Mouse (Mus musculus): ENCODE results near the gene Pde8a. TPM values are rescaled to one million over a fixed set of nuclear protein-coding genes. Genes with fewer than 3 reads are reported as not detected.

Gene Pde8a
- polyA plus RNA-seq, 1 experiment = 2.9 TPM

- H3K4me1 ChIP-seq = peaks cover 44% of the 10 kb centered on the region
- peaks cover 6% of the 10 kb centered on the region for H3K27me3 ChIP-seq (replicated peaks)
- TF ChIP-seq GATA1 (IDR thresholded peaks at IDR 0.05; ENCODE audit: borderline replicate concordance, low read length) (no peak), FLI1 (IDR thresholded peaks at IDR 0.05; ENCODE audit: low read length) (no peak)
- H3K9me3 ChIP-seq = no peaks in the 10 kb centered on the region
- H3K36me3 ChIP-seq (replicated peaks; ENCODE audit: low read length) = peaks cover 4% of the 10 kb centered on the region
- H3K4me3 ChIP-seq (replicated peaks) = no peak overlapping the region
Measured at GRCm38 (mm10) chr7:81301323-81301722, 87.9 kb downstream of the Pde8a start.

- no peaks in the 10 kb centered on the region for H3K9me3 ChIP-seq
- H3K4me3 ChIP-seq (replicated peaks) = no peak overlapping the region
- TF ChIP-seq GATA1 (IDR thresholded peaks at IDR 0.05; ENCODE audit: borderline replicate concordance, low read length) = no peak
- no peak for TF ChIP-seq FLI1 (IDR thresholded peaks at IDR 0.05; ENCODE audit: low read length)
- H3K27me3 ChIP-seq (replicated peaks) = peaks cover 6% of the 10 kb centered on the region
- peaks cover 63% of the 10 kb centered on the region for H3K4me1 ChIP-seq
- H3K36me3 ChIP-seq (replicated peaks; ENCODE audit: low read length) = peaks cover 4% of the 10 kb centered on the region
Measured at GRCm38 (mm10) chr7:81303682-81304081, 90.3 kb downstream of the Pde8a start.

- no peak for TF ChIP-seq FLI1 (IDR thresholded peaks at IDR 0.05; ENCODE audit: low read length)
- TF ChIP-seq GATA1 (IDR thresholded peaks at IDR 0.05; ENCODE audit: borderline replicate concordance, low read length) = no peak
- H3K27me3 ChIP-seq (replicated peaks) = peaks cover 6% of the 10 kb centered on the region
- no peaks in the 10 kb centered on the region for H3K9me3 ChIP-seq
- H3K4me1 ChIP-seq = peaks cover 67% of the 10 kb centered on the region
- H3K36me3 ChIP-seq (replicated peaks; ENCODE audit: low read length) = peaks cover 4% of the 10 kb centered on the region
- no peak overlapping the region for H3K4me3 ChIP-seq (replicated peaks)
Measured at GRCm38 (mm10) chr7:81304100-81304499, 90.7 kb downstream of the Pde8a start.

DNA sequence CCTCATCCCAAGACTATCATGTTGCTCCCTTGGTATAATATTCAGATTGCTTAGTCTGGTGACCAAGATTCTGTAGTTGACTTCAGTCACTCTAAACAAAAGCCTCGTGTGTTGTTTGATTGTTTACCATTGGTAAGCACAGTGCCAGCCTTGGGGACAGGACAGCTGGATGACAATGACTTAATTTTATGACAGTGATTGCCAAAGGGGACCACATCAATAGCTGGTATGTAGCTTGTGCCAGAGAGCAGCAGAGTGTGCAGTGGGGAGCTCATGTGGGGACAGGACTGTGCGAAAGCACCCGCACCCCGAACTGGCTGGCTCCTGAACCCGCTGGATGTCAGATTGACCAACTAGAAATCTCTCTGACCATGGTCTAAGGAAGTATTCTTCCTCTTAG, 91.3 kb downstream of the Pde8a start:
- TF ChIP-seq FLI1 (IDR thresholded peaks at IDR 0.05; ENCODE audit: low read length) (no peak), GATA1 (IDR thresholded peaks at IDR 0.05; ENCODE audit: borderline replicate concordance, low read length) (no peak)
- Histone ChIP-seq H3K27me3 (replicated peaks) (peaks cover 6% of the 10 kb centered on the region), H3K9me3 (no peaks in the 10 kb centered on the region), H3K36me3 (replicated peaks; ENCODE audit: low read length) (peaks cover 4% of the 10 kb centered on the region), H3K4me3 (replicated peaks) (no peak overlapping the region), H3K4me1 (peaks cover 73% of the 10 kb centered on the region)

- Histone ChIP-seq H3K4me3 (replicated peaks) (peak overlapping the region; percentile 17), H3K9me3 (peaks cover 6% of the 10 kb centered on the region; the same call in 1 of the 2 replicates), H3K27me3 (replicated peaks) (peaks cover 2% of the 10 kb centered on the region), H3K36me3 (replicated peaks; ENCODE audit: low read length) (peaks cover 11% of the 10 kb centered on the region), H3K4me1 (peaks cover 90% of the 10 kb centered on the region)
- TF ChIP-seq GATA1 (IDR thresholded peaks at IDR 0.05; ENCODE audit: borderline replicate concordance, low read length) = no peak
- TF ChIP-seq FLI1 (IDR thresholded peaks at IDR 0.05; ENCODE audit: low read length) = no peak
Measured at GRCm38 (mm10) chr7:81307735-81308134, 94.3 kb downstream of the Pde8a start.

DNA sequence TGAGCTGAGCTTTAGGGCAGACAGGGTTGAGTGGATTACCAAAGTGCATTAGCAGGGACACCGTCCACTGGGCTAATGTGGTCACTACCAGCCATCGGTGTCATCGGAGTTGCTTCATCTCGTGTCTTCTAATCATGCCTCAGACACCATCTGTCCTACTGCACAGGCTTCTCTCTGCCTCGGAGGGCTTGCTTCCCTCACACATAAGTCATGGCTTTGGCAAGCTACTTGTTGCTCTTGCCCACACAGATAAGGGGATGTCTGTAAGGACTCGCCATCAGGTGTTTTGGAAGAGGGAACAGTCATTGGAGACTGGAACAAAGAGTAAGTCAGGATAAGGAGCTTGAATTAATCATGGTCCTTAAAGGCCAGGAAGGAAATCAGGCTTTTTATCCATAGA, 95.9 kb downstream of the Pde8a start:
- Histone ChIP-seq H3K36me3 (replicated peaks; ENCODE audit: low read length) (peaks cover 17% of the 10 kb centered on the region), H3K9me3 (peaks cover 6% of the 10 kb centered on the region; the same call in 1 of the 2 replicates), H3K27me3 (replicated peaks) (no peaks in the 10 kb centered on the region), H3K4me3 (replicated peaks) (peak overlapping the region; percentile 82), H3K4me1 (peaks cover 90% of the 10 kb centered on the region)
- TF ChIP-seq GATA1 (IDR thresholded peaks at IDR 0.05; ENCODE audit: borderline replicate concordance, low read length) = 0 out of 3 replicates have a peak, but pooled peaks have one; percentile 10
- TF ChIP-seq FLI1 (IDR thresholded peaks at IDR 0.05; ENCODE audit: low read length) = no peak

- TF ChIP-seq FLI1 (IDR thresholded peaks at IDR 0.05; ENCODE audit: low read length) = no peak
- TF ChIP-seq GATA1 (IDR thresholded peaks at IDR 0.05; ENCODE audit: borderline replicate concordance, low read length) = no peak
- peaks cover 92% of the 10 kb centered on the region for H3K4me1 ChIP-seq
- no peaks in the 10 kb centered on the region for H3K27me3 ChIP-seq (replicated peaks)
- H3K36me3 ChIP-seq (replicated peaks; ENCODE audit: low read length) = peaks cover 26% of the 10 kb centered on the region
- no peak overlapping the region for H3K4me3 ChIP-seq (replicated peaks)
- H3K9me3 ChIP-seq = peaks cover 6% of the 10 kb centered on the region; the same call in 1 of the 2 replicates
Measured at GRCm38 (mm10) chr7:81311130-81311529, 97.7 kb downstream of the Pde8a start.

DNA sequence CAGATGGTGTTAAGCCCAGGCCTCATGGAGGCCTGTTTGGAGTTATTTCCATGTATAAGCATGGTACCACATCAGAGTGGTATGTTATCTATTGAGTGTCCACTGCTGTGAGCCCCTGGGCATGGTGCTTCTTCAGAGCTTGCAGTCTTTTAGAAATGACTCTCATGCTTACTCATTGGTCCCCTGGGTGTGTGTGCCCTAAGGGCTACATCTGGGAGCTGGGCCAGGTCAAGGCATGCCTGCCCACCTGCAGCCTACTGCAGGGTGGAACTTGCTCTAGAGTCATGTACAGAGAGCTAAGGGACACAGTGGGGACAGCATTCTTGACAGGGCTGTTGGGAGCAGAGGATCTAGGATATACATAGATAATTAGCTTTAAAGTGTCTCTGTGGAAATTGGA, 98.2 kb downstream of the Pde8a start:
- Histone ChIP-seq H3K9me3 (peaks cover 6% of the 10 kb centered on the region; the same call in 1 of the 2 replicates), H3K4me3 (replicated peaks) (peak overlapping the region; percentile 29), H3K4me1 (peaks cover 94% of the 10 kb centered on the region), H3K27me3 (replicated peaks) (no peaks in the 10 kb centered on the region), H3K36me3 (replicated peaks; ENCODE audit: low read length) (peaks cover 31% of the 10 kb centered on the region)
- no peak for TF ChIP-seq GATA1 (IDR thresholded peaks at IDR 0.05; ENCODE audit: borderline replicate concordance, low read length)
- no peak for TF ChIP-seq FLI1 (IDR thresholded peaks at IDR 0.05; ENCODE audit: low read length)

- no peak for TF ChIP-seq GATA1 (IDR thresholded peaks at IDR 0.05; ENCODE audit: borderline replicate concordance, low read length)
- no peak for TF ChIP-seq FLI1 (IDR thresholded peaks at IDR 0.05; ENCODE audit: low read length)
- peaks cover 6% of the 10 kb centered on the region; the same call in 1 of the 2 replicates for H3K9me3 ChIP-seq
- H3K4me3 ChIP-seq (replicated peaks) = peak overlapping the region; percentile 60
- H3K36me3 ChIP-seq (replicated peaks; ENCODE audit: low read length) = peaks cover 68% of the 10 kb centered on the region
- H3K27me3 ChIP-seq (replicated peaks) = no peaks in the 10 kb centered on the region
- peaks cover 93% of the 10 kb centered on the region for H3K4me1 ChIP-seq
Measured at GRCm38 (mm10) chr7:81315583-81315982, 102.2 kb downstream of the Pde8a start.

- no peak for TF ChIP-seq FLI1 (IDR thresholded peaks at IDR 0.05; ENCODE audit: low read length)
- no peak for TF ChIP-seq GATA1 (IDR thresholded peaks at IDR 0.05; ENCODE audit: borderline replicate concordance, low read length)
- Histone ChIP-seq H3K36me3 (replicated peaks; ENCODE audit: low read length) (peaks cover 89% of the 10 kb centered on the region), H3K9me3 (no peaks in the 10 kb centered on the region)
Measured at GRCm38 (mm10) chr7:81319749-81320148, 106.4 kb downstream of the Pde8a start.

More at GRCm38 (mm10) chr7:81319749-81320148, 106.4 kb downstream of the Pde8a start:
- H3K4me3 ChIP-seq (replicated peaks) = no peak overlapping the region
- peaks cover 80% of the 10 kb centered on the region for H3K4me1 ChIP-seq
- no peaks in the 10 kb centered on the region for H3K27me3 ChIP-seq (replicated peaks)

All from megakaryocyte, embryonic 14.5 days (primary cell).